Mouse (Mus musculus) heart, adult 2 months (tissue): ENCODE measurements at regions not wholly inside any gene's neighbourhood (a gene's known extent, or its start where the extent isn't known, plus 50 kb on each side); places are given as distances from the start of the nearest gene placed in this dataset.

Experiments
- CTCF ChIP-seq: fragments of 200-600 bp; IDR thresholded peaks from 2 replicates; pipeline ENCODE4 v1.8.1; 2022; ENCODE audit warnings: antibody characterized with exemption, mild to moderate bottlenecking, moderate library complexity
- EP300 ChIP-seq: fragments of 200-500 bp; IDR thresholded peaks from 2 replicates; pipeline ENCODE4 v1.6.1; 2011; ENCODE audit warnings: low read depth, low read length, control low read depth; ENCODE audit not compliant: insufficient read depth
- POLR2A ChIP-seq: fragments of 200-500 bp; IDR thresholded peaks from 2 replicates; pipeline ENCODE4 v1.6.1; 2011; ENCODE audit warnings: mild to moderate bottlenecking, low read depth, low read length, control low read depth; ENCODE audit not compliant: insufficient read depth

GRCm38 (mm10) chr7:72949886-72950285 is 425.4 kb upstream of the Rgma start:
- TF ChIP-seq POLR2A = no peak
- TF ChIP-seq CTCF = no peak
- no peak for TF ChIP-seq EP300
